Mouse (Mus musculus) limb, embryonic 14.5 days (tissue): ENCODE results near the gene Gfra4. TPM values are rescaled to one million over a fixed set of nuclear protein-coding genes. Genes with fewer than 3 reads are reported as not detected.

Experiments
- ATAC-seq: fragments of 200-750 bp; cut with Nextera tagmentation; 2 replicates; pipeline ENCODE4 v1.8.0; 2017; ENCODE audit warnings: low read depth, moderate number of reproducible peaks, moderate TSS enrichment; ENCODE audit not compliant: low FRiP score
- DNase-seq: peaks from one replicate; pipeline ENCODE4 v3.0.0-alpha.2; 2015; ENCODE audit warnings: low spot score
- H3K27ac ChIP-seq: fragments of 300-500 bp; sonication (generic); replicated peaks from 2 replicates; pipeline ENCODE4 v1.5.1; 2014; ENCODE audit warnings: low read depth, mild to moderate bottlenecking, low read length, moderate library complexity, mixed read lengths
- H3K27me3 ChIP-seq: fragments of 300-500 bp; sonication (generic); 2 replicates; pipeline ENCODE4 v1.6.1; 2014; ENCODE audit warnings: low read length, mixed read lengths; ENCODE audit not compliant: control insufficient read depth, insufficient read depth
- H3K36me3 ChIP-seq: fragments of 300-500 bp; sonication (generic); 2 replicates; pipeline ENCODE4 v1.6.1; 2014; ENCODE audit warnings: mild to moderate bottlenecking, low read length, moderate library complexity, mixed read lengths; ENCODE audit not compliant: control insufficient read depth, insufficient read depth
- H3K4me1 ChIP-seq: fragments of 300-500 bp; sonication (generic); 2 replicates; pipeline ENCODE4 v1.6.1; 2014; ENCODE audit warnings: antibody characterized with exemption, low read length, mixed read lengths; ENCODE audit not compliant: control insufficient read depth, insufficient read depth
- H3K4me2 ChIP-seq: fragments of 300-500 bp; sonication (generic); replicated peaks from 2 replicates; pipeline ENCODE4 v1.6.1; 2014; ENCODE audit warnings: low read depth, mild to moderate bottlenecking, low read length, moderate library complexity; ENCODE audit not compliant: severe bottlenecking
- H3K4me3 ChIP-seq: fragments of 300-500 bp; sonication (generic); replicated peaks from 2 replicates; pipeline ENCODE4 v1.5.1; 2014; ENCODE audit warnings: low read length
- H3K9ac ChIP-seq: fragments of 300-500 bp; sonication (generic); 2 replicates; pipeline ENCODE4 v1.6.1; 2014; ENCODE audit warnings: mild to moderate bottlenecking, low read depth, low read length, moderate library complexity; ENCODE audit not compliant: severe bottlenecking
- H3K9me3 ChIP-seq: fragments of 300-500 bp; sonication (generic); 2 replicates; pipeline ENCODE4 v1.6.1; 2016; ENCODE audit warnings: low read length; ENCODE audit not compliant: control insufficient read depth
- POLR2A ChIP-seq: fragments of 200-500 bp; IDR thresholded peaks from 2 replicates; pipeline ENCODE4 v1.8.0; 2012; ENCODE audit warnings: inconsistent platforms, mild to moderate bottlenecking, moderate library complexity, borderline replicate concordance; ENCODE audit not compliant: insufficient read depth, insufficient read length; ENCODE audit errors: extremely low read depth
- WGBS: fragments of 180-500 bp; shearing (Covaris S2); extraction: QIAGEN DNeasy Blood & Tissue Kit; methylation state at CpG from one replicate; pipeline ENCODE4 v1.1.7; 2014; 5-methylcytosine and 5-hydroxymethylcytosine counted together
- polyA plus RNA-seq, 2 experiments: library from polyadenylated mRNA; depleted of rRNA in 1 of 2; stranded (reverse) in 1 of 2; unstranded in 1 of 2; fragments of >200 nt; fragmentation: Nextera tagmentation in 1 of 2; extraction: Ambion mirVana in 1 of 2; gene quantifications; 2 replicates each; pipeline versions ENCODE4 v1.2.1 to v1.2.3; 2012 to 2014

Gfra4 gene
- polyA plus RNA-seq, 2 experiments: 33.3 to 56.1 TPM

DNA sequence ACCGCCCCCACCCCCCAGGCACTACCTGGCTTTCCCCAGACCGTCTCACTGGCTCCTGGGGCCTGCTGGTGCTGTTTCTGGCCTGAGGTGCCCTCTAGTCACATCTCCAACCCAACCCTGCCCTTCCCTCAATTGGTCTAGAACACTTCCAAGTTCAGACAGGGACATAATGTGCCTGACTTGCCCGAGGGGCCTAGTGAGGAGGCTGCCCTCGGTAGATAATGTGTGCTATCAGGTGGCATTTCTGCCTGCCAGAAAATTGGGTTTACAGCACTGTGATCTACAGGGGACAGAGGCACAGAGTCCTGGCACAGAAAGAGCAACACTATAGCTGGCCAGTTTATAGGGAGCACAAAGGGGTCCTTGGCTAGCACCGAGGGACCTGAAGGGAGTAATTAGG, 9.2 kb upstream of the Gfra4 start:
- no peak overlapping the region for H3K4me3 ChIP-seq
- H3K36me3 ChIP-seq: no peaks in the 10 kb centered on the region
- H3K4me1 ChIP-seq: peaks cover 23% of the 10 kb centered on the region
- no peak overlapping the region for H3K4me2 ChIP-seq
- 62% methylated on average over 5 of the region's 5 CpGs for WGBS
- no peak for TF ChIP-seq POLR2A
- H3K27me3 ChIP-seq: peaks cover 42% of the 10 kb centered on the region
- no peaks in the 10 kb centered on the region for H3K9me3 ChIP-seq
- H3K27ac ChIP-seq: no peak overlapping the region
- no peak for ATAC-seq
- no peak overlapping the region for H3K9ac ChIP-seq
- DNase-seq: no peak

DNA sequence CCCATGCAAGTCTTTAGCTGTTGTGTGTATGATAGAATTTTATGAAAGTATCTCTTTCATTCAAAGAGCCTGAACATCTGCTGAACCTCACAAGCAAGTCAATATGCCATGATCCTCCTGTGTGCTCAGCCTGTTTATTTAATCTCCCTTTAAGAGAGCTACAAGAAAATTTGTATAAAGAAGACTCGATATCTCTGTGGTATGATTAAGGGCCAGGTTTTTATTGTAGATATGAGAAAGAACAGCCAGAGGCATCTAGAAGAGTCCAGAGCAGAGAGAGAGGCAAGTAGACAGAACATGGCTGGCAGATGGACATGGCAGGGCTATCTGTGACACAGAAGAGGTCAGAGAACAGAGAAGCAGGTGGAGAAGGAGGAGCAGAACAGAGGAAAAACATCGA, 3.1 kb upstream of the Gfra4 start:
- no peak overlapping the region for H3K4me2 ChIP-seq
- H3K4me1 ChIP-seq: peaks cover 17% of the 10 kb centered on the region
- H3K36me3 ChIP-seq: no peaks in the 10 kb centered on the region
- no peak for TF ChIP-seq POLR2A
- ATAC-seq: no peak
- peaks cover 18% of the 10 kb centered on the region for H3K27me3 ChIP-seq
- WGBS: 75% methylated on average over 2 of the region's 2 CpGs
- H3K27ac ChIP-seq: no peak overlapping the region
- H3K9ac ChIP-seq: no peak overlapping the region
- no peak overlapping the region for H3K4me3 ChIP-seq
- no peaks in the 10 kb centered on the region for H3K9me3 ChIP-seq
- DNase-seq: no peak

DNA sequence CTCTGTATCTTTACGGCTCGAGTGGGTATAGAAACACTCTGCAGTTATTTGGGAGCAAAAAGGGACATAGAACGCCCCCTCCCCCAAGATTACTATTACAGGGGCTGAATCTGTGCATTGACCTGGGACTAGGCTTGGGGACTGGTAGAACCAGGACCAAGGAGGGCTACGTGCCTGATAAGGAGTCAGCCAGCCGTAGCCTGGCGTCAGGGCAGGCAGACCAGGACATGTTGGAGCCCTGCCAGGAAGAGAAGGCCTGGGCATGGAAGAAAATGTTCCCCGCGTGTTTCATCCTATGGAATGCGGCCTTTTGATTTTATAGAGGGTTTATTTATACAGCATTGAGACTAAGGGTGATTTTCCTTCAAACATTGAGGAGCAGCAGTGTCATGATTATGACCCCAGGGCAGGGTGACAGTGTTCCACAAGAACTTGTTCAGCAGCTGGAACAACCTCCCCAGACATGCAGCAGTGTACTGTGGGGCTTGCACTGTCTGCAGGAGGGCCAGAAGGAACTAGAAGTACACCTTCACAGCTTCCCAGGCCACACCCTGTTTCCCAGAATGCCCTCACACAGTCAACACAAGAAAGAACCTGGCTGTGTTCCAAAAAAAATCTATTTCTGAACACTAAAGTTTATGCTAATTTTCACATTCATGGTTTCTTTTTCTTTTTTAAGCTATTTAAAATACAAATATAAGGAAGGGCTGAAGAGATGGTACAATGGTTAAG, 2.3 kb upstream of the Gfra4 start:
- ATAC-seq (no peak), DNase-seq (peak; percentile 54)
- Histone ChIP-seq H3K9me3 (no peaks in the 10 kb centered on the region), H3K27ac (no peak overlapping the region), H3K4me3 (no peak overlapping the region), H3K36me3 (no peaks in the 10 kb centered on the region), H3K9ac (no peak overlapping the region), H3K27me3 (peaks cover 23% of the 10 kb centered on the region), H3K4me2 (no peak overlapping the region), H3K4me1 (peaks cover 21% of the 10 kb centered on the region)
- 54% methylated on average over 9 of the region's 9 CpGs for WGBS
- no peak for TF ChIP-seq POLR2A

DNA sequence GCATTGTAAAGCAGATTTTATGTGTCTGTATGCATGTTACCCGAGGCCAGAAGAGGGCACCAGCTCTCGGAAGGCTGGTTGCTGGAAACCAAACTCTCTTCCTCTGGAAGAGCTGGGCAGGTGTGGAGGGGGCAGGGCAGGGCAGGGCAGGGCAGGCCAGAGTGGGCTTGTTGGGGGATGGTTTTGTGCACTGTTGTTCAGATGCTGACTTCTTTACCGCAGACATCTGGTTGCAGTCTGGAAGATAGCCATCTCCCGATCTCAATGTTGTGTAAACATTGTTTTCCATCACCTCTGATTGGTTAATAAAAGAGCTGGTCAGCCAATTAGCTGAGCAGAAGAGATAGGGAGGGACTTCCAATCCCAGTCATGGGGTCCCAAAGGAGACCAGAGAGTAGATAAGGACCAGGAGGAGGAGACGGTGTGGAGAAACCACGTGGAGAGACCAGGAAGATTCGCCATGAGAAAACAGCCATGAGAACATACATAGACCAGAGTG, 1.5 kb upstream of the Gfra4 start:
- Histone ChIP-seq H3K9ac (no peak overlapping the region), H3K9me3 (no peaks in the 10 kb centered on the region), H3K27me3 (peaks cover 27% of the 10 kb centered on the region), H3K27ac (no peak overlapping the region), H3K4me3 (no peak overlapping the region), H3K4me1 (peaks cover 23% of the 10 kb centered on the region), H3K36me3 (no peaks in the 10 kb centered on the region), H3K4me2 (no peak overlapping the region)
- no peak for TF ChIP-seq POLR2A
- ATAC-seq (no peak), DNase-seq (no peak)
- 12% methylated on average over 7 of the region's 7 CpGs for WGBS

DNA sequence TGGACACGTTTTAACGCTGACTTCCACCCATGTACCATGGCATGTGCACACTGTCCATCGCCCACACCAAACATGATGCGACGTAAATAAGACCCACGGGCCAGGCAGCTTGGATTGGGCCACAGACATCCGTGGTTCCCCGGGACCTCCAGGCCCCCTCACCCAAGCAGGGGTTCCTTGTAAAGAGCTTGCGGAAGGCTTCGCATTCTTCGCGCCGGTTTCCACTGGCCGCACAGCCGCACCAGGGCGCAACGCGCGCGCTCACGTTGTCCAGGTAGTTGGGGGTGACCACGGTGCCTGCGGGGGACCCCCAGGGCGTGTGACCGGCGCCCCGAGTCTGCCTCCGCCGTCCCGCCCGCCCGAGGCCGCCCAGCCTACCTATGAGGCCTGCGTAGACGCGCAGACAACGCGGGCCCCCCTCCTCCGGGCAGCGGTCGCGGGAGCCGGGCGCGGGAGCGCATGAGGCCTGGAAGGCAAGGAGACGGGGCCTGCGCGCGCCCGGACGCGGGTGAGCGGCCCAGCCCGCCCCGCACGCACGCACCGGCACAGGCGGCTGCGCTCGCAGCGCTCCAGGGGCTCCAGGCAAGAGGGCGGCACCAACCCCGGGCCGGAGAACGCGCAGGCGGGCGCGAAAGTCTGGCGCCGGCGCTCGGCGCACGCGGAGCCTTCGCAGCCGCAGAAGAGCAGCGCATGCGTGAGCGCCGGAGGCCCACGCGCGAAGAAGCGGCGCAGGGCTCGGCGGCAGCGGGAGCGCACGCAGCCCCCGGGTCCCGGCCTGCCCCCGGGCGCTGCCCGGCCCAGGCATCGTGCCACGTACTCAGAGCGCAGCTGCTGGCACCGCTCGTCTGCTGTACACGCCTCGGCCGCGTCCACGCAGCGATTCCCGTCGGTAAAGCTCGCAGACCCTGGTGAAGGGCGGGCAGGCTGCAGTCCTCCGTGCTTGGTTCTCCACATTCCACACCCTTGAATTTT, 1.7 kb downstream of the Gfra4 start:
- peak overlapping the region; percentile 98 for H3K4me2 ChIP-seq
- peak; percentile 23 for DNase-seq
- H3K27ac ChIP-seq: 0 out of 2 replicates have a peak overlapping the region, but pooled peaks have one; percentile 48
- WGBS: 4% methylated on average over 72 of the region's 115 CpGs
- peaks cover 25% of the 10 kb centered on the region for H3K4me1 ChIP-seq
- peak overlapping the region; percentile 63 for H3K4me3 ChIP-seq
- peaks cover 27% of the 10 kb centered on the region for H3K27me3 ChIP-seq
- no peak for TF ChIP-seq POLR2A
- no peaks in the 10 kb centered on the region for H3K36me3 ChIP-seq
- H3K9me3 ChIP-seq: no peaks in the 10 kb centered on the region
- ATAC-seq: peak; percentile 58
- peak overlapping the region; percentile 82 for H3K9ac ChIP-seq
